Mouse (Mus musculus): ENCODE results near the gene Rbfox3.

DNA sequence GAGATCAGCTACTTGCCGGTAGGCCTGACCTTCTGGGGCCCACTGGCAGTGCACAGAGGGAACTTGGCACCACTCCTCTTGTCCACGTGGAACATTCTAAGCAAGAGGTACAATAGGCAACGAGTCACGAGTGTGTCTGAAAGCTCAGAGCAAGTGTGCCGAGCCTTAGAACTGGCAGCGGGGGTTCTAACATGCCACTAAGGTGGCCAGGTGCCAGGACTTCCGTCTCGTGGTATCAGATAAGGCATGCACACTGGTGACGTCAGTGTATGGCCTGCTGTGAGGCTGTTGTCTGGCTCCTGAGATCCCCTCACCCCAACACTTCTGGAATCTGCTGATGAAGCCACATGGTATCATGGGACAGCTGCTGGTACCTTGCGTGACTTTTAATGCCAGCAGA lies 162.8 kb downstream of the Rbfox3 start:
- no peak for TF ChIP-seq CTCF (conservative IDR thresholded peaks at IDR 0.05; ENCODE audit: low read length)
- no peak for TF ChIP-seq NANOG (IDR thresholded peaks at IDR 0.05; ENCODE audit: borderline replicate concordance, low read length)
